Mouse (Mus musculus) megakaryocyte-erythroid progenitor cell, adult 5-6 weeks (primary cell): ENCODE measurements at regions not wholly inside any gene's neighbourhood (a gene's known extent, or its start where the extent isn't known, plus 50 kb on each side); places are given as distances from the start of the nearest gene placed in this dataset.

Source experiments
- ATAC-seq: replicated peaks from 2 replicates; pipeline ENCODE4 v1.8.0; 2016; ENCODE audit warnings: mild to moderate bottlenecking, inconsistent platforms; ENCODE audit not compliant: severe bottlenecking, poor library complexity, low FRiP score, low TSS enrichment

DNA sequence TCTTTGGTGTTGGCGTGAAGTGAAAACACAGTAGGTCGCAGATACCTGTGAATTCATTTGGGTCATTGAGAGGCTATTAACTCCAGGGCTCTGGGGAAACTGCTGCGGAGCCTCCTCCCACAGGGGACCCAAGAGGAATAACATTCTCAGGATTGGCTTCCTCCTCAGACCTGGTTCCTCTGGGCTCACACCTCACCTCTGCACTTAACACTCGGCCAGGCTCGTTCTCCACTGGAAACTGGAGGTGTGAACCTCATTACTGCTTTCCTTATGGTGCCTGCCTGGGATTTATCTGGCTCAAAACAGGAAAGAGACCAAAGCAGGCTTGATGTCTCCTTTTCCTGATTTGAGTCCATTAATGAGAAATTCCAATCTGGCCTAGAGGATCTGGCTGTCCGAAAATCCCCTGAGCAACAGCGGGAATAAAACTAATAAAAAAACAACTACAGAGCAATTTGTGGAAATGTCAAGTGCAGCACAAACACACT, 55.8 kb upstream of the Klf9 start:
- no peak for ATAC-seq

- no peak for ATAC-seq
Observed at GRCm38 (mm10) chr19:23087575-23087974, 53.5 kb upstream of the Klf9 start.

GRCm38 (mm10) chr19:23089081-23089480, 51.9 kb upstream of the Klf9 start:
- no peak for ATAC-seq

GRCm38 (mm10) chr19:23089761-23090514, 51.1 kb upstream of the Klf9 start:
- no peak for ATAC-seq
